Comparison of ENCODE assay signal across 8 mouse cellular contexts in the genomic region with DNA sequence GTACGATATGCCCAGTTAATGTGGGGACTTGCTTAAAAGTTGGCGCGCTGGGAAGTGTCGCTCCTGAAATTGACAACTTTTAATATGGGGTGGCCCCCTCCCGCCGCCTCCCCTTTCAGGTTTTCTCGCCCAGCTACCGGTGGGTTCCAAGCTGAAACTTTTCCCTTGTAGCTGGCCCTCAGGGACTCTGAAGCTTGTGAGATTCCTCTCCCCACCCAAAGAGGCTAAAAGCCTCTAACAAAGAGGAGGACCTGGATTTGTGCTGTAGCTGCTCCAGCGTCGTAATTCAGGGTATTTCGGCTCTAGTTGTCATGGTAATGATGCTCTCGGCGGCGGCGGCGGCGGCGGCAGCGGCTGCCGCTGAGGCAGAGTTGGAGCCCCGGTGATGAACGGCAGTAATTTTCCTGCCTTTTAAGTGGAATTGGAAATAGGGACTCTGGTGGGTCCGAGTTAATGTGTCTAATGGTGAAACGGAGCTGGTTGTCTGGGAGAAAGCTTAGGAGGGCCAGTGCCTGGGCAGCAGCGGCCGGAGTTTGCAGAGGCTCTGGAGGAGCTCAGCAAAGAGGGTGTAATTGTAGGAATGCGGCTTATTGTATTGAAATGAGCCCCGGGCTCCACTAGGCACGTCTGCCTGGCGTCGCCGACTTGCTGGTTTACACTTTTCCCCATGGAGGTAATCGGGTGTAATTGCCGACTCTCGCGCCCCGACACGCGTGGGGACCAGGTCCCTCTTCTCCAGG. TPM values are rescaled to one million over a fixed set of nuclear protein-coding genes. Genes with fewer than 3 reads are reported as not detected.
DNase-seq lines count a peak whose midpoint lies in the region; ATAC-seq and TF ChIP-seq lines count a peak whose summit lies in the region.

No protein-coding gene starts in this region.

- no peak for ATAC-seq in heart, embryonic 15.5 days (replicated peaks; ENCODE audit: insufficient number of reproducible peaks, insufficient read depth, low FRiP score, low read depth)
- no peak for ATAC-seq in midbrain, embryonic 14.5 days (ENCODE audit: low FRiP score, low TSS enrichment)
- ATAC-seq in stomach, postnatal 0 days (ENCODE audit: low FRiP score, low TSS enrichment) = no peak

- peak overlapping the region; percentile 94 for H3K4me3 ChIP-seq in gastrocnemius, adult 2 months
- H3K4me3 ChIP-seq in cortical plate, adult 2 months (ENCODE audit: insufficient read depth, low read length) = peak overlapping the region; percentile 68
- H3K4me3 ChIP-seq in heart, embryonic 15.5 days = peak overlapping the region; percentile 72
- H3K4me3 ChIP-seq in midbrain, embryonic 14.5 days (replicated peaks; ENCODE audit: low read depth, low read length) = peak overlapping the region; percentile 71
- peak overlapping the region; percentile 74 for H3K4me3 ChIP-seq in stomach, postnatal 0 days (ENCODE audit: low read depth, low read length)

- under 1% methylated on average over 39 of the region's 39 CpGs for WGBS in heart, embryonic 15.5 days
- under 1% methylated on average over 39 of the region's 39 CpGs for WGBS in midbrain, embryonic 14.5 days
- WGBS in stomach, postnatal 0 days = under 1% methylated on average over 39 of the region's 39 CpGs

- TF ChIP-seq CTCF in gastrocnemius, adult 2 months (IDR thresholded peaks at IDR 0.05) = no peak
- no peak for TF ChIP-seq CTCF in cortical plate, adult 2 months (IDR thresholded peaks at IDR 0.05; ENCODE audit: extremely low read depth, insufficient read depth, low read length)
- TF ChIP-seq CTCF in stomach, postnatal 0 days (IDR thresholded peaks at IDR 0.05; ENCODE audit: low read depth) = no peak

- H3K4me2 ChIP-seq in heart, embryonic 15.5 days = peak overlapping the region; percentile 99
- H3K4me2 ChIP-seq in midbrain, embryonic 14.5 days (ENCODE audit: low read length) = peak overlapping the region; percentile 99
- peak overlapping the region; percentile 99 for H3K4me2 ChIP-seq in stomach, postnatal 0 days (replicated peaks; ENCODE audit: low read depth)

- H3K36me3 ChIP-seq in heart, embryonic 15.5 days = no peaks in the 10 kb centered on the region
- H3K36me3 ChIP-seq in midbrain, embryonic 14.5 days (ENCODE audit: control insufficient read depth, insufficient read depth, low read length) = no peaks in the 10 kb centered on the region
- no peaks in the 10 kb centered on the region for H3K36me3 ChIP-seq in stomach, postnatal 0 days (ENCODE audit: control insufficient read depth, insufficient read depth, low read length)

- TF ChIP-seq POLR2A in cortical plate, adult 2 months (IDR thresholded peaks at IDR 0.05; ENCODE audit: extremely low read depth, insufficient read depth, low read length) = no peak

- no peaks in the 10 kb centered on the region; the same call in 1 of the 2 replicates for H3K4me1 ChIP-seq in cortical plate, adult 2 months (ENCODE audit: control insufficient read depth, insufficient read depth, low read length)
- peaks cover 49% of the 10 kb centered on the region for H3K4me1 ChIP-seq in heart, embryonic 15.5 days (replicated peaks)
- H3K4me1 ChIP-seq in midbrain, embryonic 14.5 days (ENCODE audit: control insufficient read depth, insufficient read depth, low read length) = peaks cover 37% of the 10 kb centered on the region
- H3K4me1 ChIP-seq in stomach, postnatal 0 days (replicated peaks; ENCODE audit: control insufficient read depth, insufficient read depth) = peaks cover 7% of the 10 kb centered on the region; the same call in 1 of the 2 replicates

- peak overlapping the region; percentile 83 for H3K9ac ChIP-seq in heart, embryonic 15.5 days
- H3K9ac ChIP-seq in midbrain, embryonic 14.5 days (replicated peaks; ENCODE audit: low read length) = peak overlapping the region; percentile 72
- H3K9ac ChIP-seq in stomach, postnatal 0 days (ENCODE audit: low read length) = peak overlapping the region; percentile 70

- no peak for TF ChIP-seq EP300 in stomach, postnatal 0 days (optimal IDR thresholded peaks at IDR 0.05)

- DNase-seq in gastrocnemius, adult 2 months = peak; percentile 36
- DNase-seq in gastrocnemius, postnatal 14 days = no peak
- peak; percentile 27 for DNase-seq in MEL-GATA-1-ER (ENCODE audit: extremely low read depth, low read depth)
- peak; percentile 55 to 65 for DNase-seq in left cerebral cortex, postnatal 14 days (ENCODE audit: low spot score in 2 of 2)
- DNase-seq in midbrain, embryonic 14.5 days = peak; percentile 82
- peak; percentile 25 for DNase-seq in stomach, postnatal 0 days (ENCODE audit: low spot score)

- no peaks in the 10 kb centered on the region for H3K9me3 ChIP-seq in heart, embryonic 15.5 days (replicated peaks)
- no peaks in the 10 kb centered on the region for H3K9me3 ChIP-seq in midbrain, embryonic 14.5 days (ENCODE audit: control insufficient read depth, low read length)
- H3K9me3 ChIP-seq in stomach, postnatal 0 days (ENCODE audit: control insufficient read depth, low read length) = no peaks in the 10 kb centered on the region

- intact Hi-C loops in gastrocnemius, adult 2 months (cut with DNase I) = loop anchor here (2.0 to 10.0 kb wide), 4 partner anchors 81 to 611 kb away; no protein-coding TSS in a partner anchor
- intact Hi-C loops in gastrocnemius, postnatal 14 days (cut with DNase I; ENCODE audit: low total_unique reads) = loop anchor here (5.0 to 10.0 kb wide), 2 partner anchors 86 to 461 kb away; no protein-coding TSS in a partner anchor
- intact Hi-C loops in left cerebral cortex, postnatal 14 days (cut with DNase I) = loop anchor here (5.0 to 10.0 kb wide), 4 partner anchors 171 to 611 kb away; no protein-coding TSS in a partner anchor

- H3K27ac ChIP-seq in gastrocnemius, adult 2 months = peak overlapping the region; percentile 100
- H3K27ac ChIP-seq in cortical plate, adult 2 months (ENCODE audit: insufficient read depth, low read length) = peak overlapping the region; percentile 77
- H3K27ac ChIP-seq in heart, embryonic 15.5 days = peak overlapping the region; percentile 98
- peak overlapping the region; percentile 89 for H3K27ac ChIP-seq in midbrain, embryonic 14.5 days (replicated peaks; ENCODE audit: low read depth, low read length)
- no peak overlapping the region for H3K27ac ChIP-seq in stomach, postnatal 0 days (replicated peaks)

- H3K27me3 ChIP-seq in heart, embryonic 15.5 days = peaks cover 39% of the 10 kb centered on the region
- H3K27me3 ChIP-seq in midbrain, embryonic 14.5 days (ENCODE audit: control insufficient read depth, insufficient read depth, low read length) = peaks cover 42% of the 10 kb centered on the region
- H3K27me3 ChIP-seq in stomach, postnatal 0 days (ENCODE audit: control insufficient read depth, insufficient read depth, low read length) = peaks cover 12% of the 10 kb centered on the region

RNA-seq across cellular contexts. Expression of a gene that starts 0.9 kb away (rescaled TPM):
- total RNA-seq in gastrocnemius, adult 2 months (2021) = 10 to 100 TPM; 14.2 to 15.0 TPM
- 1 to 10 TPM; 2.4 to 6.2 TPM for total RNA-seq in gastrocnemius, postnatal 14 days (2021)
- 10.5 and 12.0 TPM in 2 replicates for polyA plus RNA-seq in cortical plate, adult 2 months (2012; rRNA removed)
- polyA plus RNA-seq in heart, embryonic 15.5 days (2015; fragmentation: Nextera tagmentation; extraction: Ambion mirVana) = 0.11 and 0.20 TPM in 2 replicates
- 10 to 100 TPM; 21.7 to 32.5 TPM for total RNA-seq in left cerebral cortex, postnatal 14 days (2021)
- 1.1 and 1.4 TPM in 2 replicates for polyA plus RNA-seq in midbrain, embryonic 14.5 days (2014; fragmentation: Nextera tagmentation; extraction: Ambion mirVana)
- 0.34 and 1.5 TPM in 2 replicates for polyA plus RNA-seq in stomach, postnatal 0 days (2015; fragmentation: Nextera tagmentation; extraction: Ambion mirVana)
